ENCODE assay signal across 11 mouse cellular contexts in the genomic region with DNA sequence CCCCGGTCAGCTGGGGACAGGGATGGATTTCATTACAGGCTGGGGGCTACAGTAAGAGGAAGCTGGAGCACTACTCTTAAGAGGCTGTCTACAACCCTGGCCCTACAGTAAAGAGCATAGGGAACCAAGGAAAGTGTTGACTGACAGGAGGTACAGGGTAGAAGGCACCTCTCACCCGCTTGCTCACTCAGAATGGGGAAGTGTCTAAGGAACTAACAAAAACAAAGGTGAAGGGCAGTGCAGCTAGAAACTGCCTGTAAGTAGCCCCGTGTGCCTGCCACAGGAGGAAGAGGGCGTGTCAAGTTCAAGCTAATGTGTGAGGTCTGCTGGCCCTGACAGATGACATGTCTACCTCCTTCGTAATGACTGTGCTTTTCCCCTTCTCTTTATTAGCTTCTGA. TPM values are rescaled to one million over a fixed set of nuclear protein-coding genes. Genes with fewer than 3 reads are reported as not detected.
DNase-seq lines count a peak whose midpoint lies in the region; ATAC-seq and TF ChIP-seq lines count a peak whose summit lies in the region.
"Had no signal": no experiment of that assay in that cellular context is flagged by ENCODE, and none has a peak within 500 bp of the region (broad histone marks: within the 10 kb centered on the region; RNA-seq: fewer than 3 reads in every experiment).

No protein-coding gene starts in this region.

- peaks cover 14 to 82% of the 10 kb centered on the region in 2 experiments for H3K36me3 ChIP-seq in CH12.LX (replicated peaks in 1 of 2; ENCODE audit: control insufficient read depth in 1 of 2, insufficient read depth in 1 of 2, low read length in 1 of 2)
- H3K36me3 ChIP-seq in embryonic facial prominence, embryonic 14.5 days (ENCODE audit: control insufficient read depth, insufficient read depth, low read length): peaks cover 58% of the 10 kb centered on the region
- H3K36me3 ChIP-seq in hindbrain, embryonic 14.5 days (replicated peaks; ENCODE audit: control insufficient read depth, insufficient read depth): peaks cover 41% of the 10 kb centered on the region

- peak; percentile 21; the same call in 1 of the 2 replicates for ATAC-seq in embryonic facial prominence, embryonic 14.5 days (ENCODE audit: low read depth)
- ATAC-seq in megakaryocyte progenitor cell, adult 5-6 weeks (replicated peaks; ENCODE audit: poor library complexity): peak; percentile 96
- no peak for ATAC-seq in hindbrain, embryonic 14.5 days (ENCODE audit: low FRiP score)
- ATAC-seq in activated CD4-positive, CD25-positive, alpha-beta regulatory T cell, adult 4 months: no peak

- WGBS in embryonic facial prominence, embryonic 14.5 days: 27% methylated on average over 5 of the region's 5 CpGs
- 62% methylated on average over 5 of the region's 5 CpGs for WGBS in hindbrain, embryonic 14.5 days

- TF ChIP-seq POLR2A in CH12.LX (IDR thresholded peaks at IDR 0.05; ENCODE audit: low read depth, low read length): no peak

- no peak overlapping the region for H3K9ac ChIP-seq in CH12.LX (ENCODE audit: insufficient read depth, low read depth)
- H3K9ac ChIP-seq in embryonic facial prominence, embryonic 14.5 days (ENCODE audit: low read depth, low read length): no peak overlapping the region
- no peak overlapping the region for H3K9ac ChIP-seq in hindbrain, embryonic 14.5 days

- TF ChIP-seq RAD21 in CH12.LX (IDR thresholded peaks at IDR 0.05; ENCODE audit: low read depth, low read length): no peak

- no peaks in the 10 kb centered on the region for H3K27me3 ChIP-seq in CH12.LX (replicated peaks)
- H3K27me3 ChIP-seq in embryonic facial prominence, embryonic 14.5 days (replicated peaks; ENCODE audit: control insufficient read depth, insufficient read depth, low read length): no peaks in the 10 kb centered on the region
- no peaks in the 10 kb centered on the region for H3K27me3 ChIP-seq in hindbrain, embryonic 14.5 days (ENCODE audit: control insufficient read depth, insufficient read depth, low read length)

- in situ Hi-C loops in CH12.LX (cut with MboI; ENCODE audit: low pct_ligation_motif_present, low pct_unique_long_range_greater_than_20kb, low sequenced_read_pairs): no loop called here

- no peak for TF ChIP-seq EP300 in CH12.LX (IDR thresholded peaks at IDR 0.05; ENCODE audit: low read length)

- H3K79me2 ChIP-seq in CH12.LX (replicated peaks; ENCODE audit: control insufficient read depth, extremely low read depth, insufficient read depth, poor library complexity, severe bottlenecking): no peaks in the 10 kb centered on the region

- H3K9me3 ChIP-seq in CH12.LX (replicated peaks; ENCODE audit: low read length): peaks cover 5% of the 10 kb centered on the region
- no peaks in the 10 kb centered on the region for H3K9me3 ChIP-seq in embryonic facial prominence, embryonic 14.5 days (ENCODE audit: control insufficient read depth, low read length)
- H3K9me3 ChIP-seq in hindbrain, embryonic 14.5 days (ENCODE audit: control insufficient read depth, low read length): no peaks in the 10 kb centered on the region

- DNase-seq in heart, adult 11 months: peak; percentile 87
- DNase-seq in heart, adult 9 months (ENCODE audit: low spot score in 2 of 2): no peak
- peak; percentile 53 for DNase-seq in CH12.LX (ENCODE audit: extremely low read depth)
- no peak for DNase-seq in embryonic facial prominence, embryonic 14.5 days (ENCODE audit: low spot score)
- no peak for DNase-seq in right cerebral cortex, postnatal 4 days
- DNase-seq in hindbrain, embryonic 14.5 days (ENCODE audit: low spot score): no peak
- DNase-seq: adrenal gland, postnatal 14 days; cerebellum, adult 11-12 months; retina, postnatal 1 day had no signal

- no peak for TF ChIP-seq CTCF in CH12.LX (conservative IDR thresholded peaks at IDR 0.05 in 1 of 2, IDR thresholded peaks at IDR 0.05 in 1 of 2; ENCODE audit: low read depth in 2 of 2, low read length in 2 of 2)

- dilution Hi-C loops in CH12.LX (cut with MboI; ENCODE audit: extremely low pct_ligation_motif_present, extremely low pct_unique_long_range_greater_than_20kb, low sequenced_read_pairs): no loop called here

- H3K4me3 ChIP-seq in CH12.LX (replicated peaks in 1 of 3; ENCODE audit: low read depth in 2 of 3, low read length in 2 of 3, poor library complexity in 1 of 3): no peak overlapping the region
- no peak overlapping the region for H3K4me3 ChIP-seq in embryonic facial prominence, embryonic 14.5 days (ENCODE audit: low read depth, low read length)
- H3K4me3 ChIP-seq in hindbrain, embryonic 14.5 days (replicated peaks; ENCODE audit: low read length): no peak overlapping the region

- 0 out of 2 replicates have a peak overlapping the region, but pooled peaks have one; percentile 11 for H3K27ac ChIP-seq in CH12.LX (ENCODE audit: insufficient read depth, low read depth)
- no peak overlapping the region for H3K27ac ChIP-seq in embryonic facial prominence, embryonic 14.5 days (replicated peaks; ENCODE audit: low read depth, low read length)
- no peak overlapping the region for H3K27ac ChIP-seq in hindbrain, embryonic 14.5 days

- H3K4me1 ChIP-seq in CH12.LX (ENCODE audit: control insufficient read depth in 1 of 2, insufficient read depth in 2 of 2): peaks cover 6 to 31% of the 10 kb centered on the region in 2 experiments; a peak in 3 of 4 replicates
- H3K4me1 ChIP-seq in embryonic facial prominence, embryonic 14.5 days (ENCODE audit: control insufficient read depth, insufficient read depth, low read length): peaks cover 14% of the 10 kb centered on the region
- H3K4me1 ChIP-seq in hindbrain, embryonic 14.5 days (replicated peaks; ENCODE audit: control insufficient read depth, insufficient read depth, low read length): no peaks in the 10 kb centered on the region

- no peak overlapping the region for H3K4me2 ChIP-seq in CH12.LX (ENCODE audit: insufficient read depth, low read depth, poor library complexity, severe bottlenecking)
- no peak overlapping the region for H3K4me2 ChIP-seq in embryonic facial prominence, embryonic 14.5 days (ENCODE audit: low read depth, low read length)
- no peak overlapping the region for H3K4me2 ChIP-seq in hindbrain, embryonic 14.5 days (replicated peaks)

TF ChIP-seq in CH12.LX, 34 proteins besides CTCF, POLR2A, EP300 and RAD21:
- no peak for TF ChIP-seq NELFE (IDR thresholded peaks at IDR 0.05; ENCODE audit: low read depth, low read length)
- no peak for TF ChIP-seq ZKSCAN1 (IDR thresholded peaks at IDR 0.05; ENCODE audit: borderline replicate concordance, low read depth, low read length)
- no peak for TF ChIP-seq HCFC1 (IDR thresholded peaks at IDR 0.05; ENCODE audit: low read depth, low read length)
- TF ChIP-seq MEF2A (IDR thresholded peaks at IDR 0.05; ENCODE audit: borderline replicate concordance, low read depth, low read length): no peak
- no peak for TF ChIP-seq MAX (IDR thresholded peaks at IDR 0.05; ENCODE audit: low read length)
- TF ChIP-seq IRF4 (IDR thresholded peaks at IDR 0.05; ENCODE audit: low read depth, low read length): no peak
- TF ChIP-seq BHLHE40 (IDR thresholded peaks at IDR 0.05; ENCODE audit: low read depth, low read length): no peak
- TF ChIP-seq E2F4 (IDR thresholded peaks at IDR 0.05; ENCODE audit: insufficient replicate concordance, low read depth, low read length): no peak
- TF ChIP-seq CHD1 (IDR thresholded peaks at IDR 0.05; ENCODE audit: low read depth, low read length): no peak
- TF ChIP-seq ZNF384 (IDR thresholded peaks at IDR 0.05; ENCODE audit: low read depth, low read length): no peak

RNA-seq across cellular contexts. Expression of a gene that starts 57.0 kb away (rescaled TPM):
- 15.6 and 17.3 TPM in 2 replicates for total RNA-seq in CH12.LX (2012; rRNA removed)
- 15.7 and 16.4 TPM in 2 replicates for total RNA-seq in CH12.LX (2014; rRNA removed)
- 22.9 and 24.4 TPM in 2 replicates for polyA plus RNA-seq in CH12.LX (2012; ENCODE audit: insufficient read length, low read depth)
- polyA plus RNA-seq in embryonic facial prominence, embryonic 14.5 days (2014; fragmentation: Nextera tagmentation; extraction: Ambion mirVana): 41.6 and 42.1 TPM in 2 replicates
- total RNA-seq in megakaryocyte progenitor cell, adult 5-6 weeks (2015): 1.5 and 2.3 TPM in 2 replicates
- total RNA-seq in megakaryocyte progenitor cell, adult 5-6 weeks (2017): 2.0 and 2.9 TPM in 2 replicates
- polyA plus RNA-seq in hindbrain, embryonic 14.5 days (2014; fragmentation: Nextera tagmentation; extraction: Ambion mirVana): 34.1 and 34.5 TPM in 2 replicates
- polyA plus RNA-seq in activated CD4-positive, CD25-positive, alpha-beta regulatory T cell, adult 4 months (2017; shearing (Covaris generic)): under 1 TPM in 1 of 2 experiments, not detected in 1; 0.19 TPM

Comparison
In these comparisons a context has a peak if more than half of its experiments do, and no peak if none do; other contexts are left out.
1. DNase-seq: peak in heart, adult 11 months (single experiment) and CH12.LX (single experiment); none in heart, adult 9 months (0 of 2), embryonic facial prominence, embryonic 14.5 days (single experiment), right cerebral cortex, postnatal 4 days (single experiment) and hindbrain, embryonic 14.5 days (single experiment).
2. ATAC-seq: peak in embryonic facial prominence, embryonic 14.5 days (single experiment) and megakaryocyte progenitor cell, adult 5-6 weeks (single experiment); none in hindbrain, embryonic 14.5 days (single experiment) and activated CD4-positive, CD25-positive, alpha-beta regulatory T cell, adult 4 months (single experiment).
3. RNA of a gene that starts 57.0 kb away (polyA plus RNA-seq): 41.6 to 42.1 TPM in embryonic facial prominence, embryonic 14.5 days, 34.1 to 34.5 TPM in hindbrain, embryonic 14.5 days and 22.9 to 24.4 TPM in CH12.LX; 0.19 TPM in activated CD4-positive, CD25-positive, alpha-beta regulatory T cell, adult 4 months; every median in the first group is over 10 times any median in the second.